Mouse (Mus musculus) T-cell, adult 2 months (primary cell): Measurements from ENCODE around the gene Pla2g12b.

ENCODE experiments used
- DNase-seq: peaks from one replicate; pipeline ENCODE4 v3.0.0; 2022; ENCODE audit warnings: low spot score

Gene Pla2g12b

DNA sequence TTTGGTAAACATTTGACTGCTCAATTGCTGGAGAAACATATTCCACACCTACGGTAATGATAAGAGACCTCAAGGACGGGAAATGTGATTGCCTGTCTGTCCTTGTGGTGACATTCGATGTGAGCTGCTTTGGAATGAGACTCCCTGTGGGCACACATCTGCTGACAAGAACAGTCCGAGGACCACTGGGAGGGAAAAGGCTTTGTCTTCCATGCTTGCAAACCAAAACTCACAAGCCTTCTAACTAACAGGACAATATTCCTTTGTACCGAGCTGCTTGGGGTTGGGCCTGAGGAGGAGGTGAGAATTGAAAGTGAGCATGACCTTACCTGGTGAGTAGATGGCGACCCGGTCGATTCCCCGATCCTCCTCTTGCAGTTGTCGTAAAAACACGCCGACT lies 63.8 kb downstream of the Pla2g12b start:
- DNase-seq: no peak

GRCm38 (mm10) chr10:59470451-59470850 lies 67.0 kb downstream of the Pla2g12b start:
- DNase-seq: no peak
